Mouse (Mus musculus) small intestine, adult 2 months (tissue): ENCODE measurements at regions not wholly inside any gene's neighbourhood (a gene's known extent, or its start where the extent isn't known, plus 50 kb on each side); places are given as distances from the start of the nearest gene placed in this dataset.

Experiments
- CTCF ChIP-seq: fragments of 200-500 bp; IDR thresholded peaks from 2 replicates; pipeline ENCODE4 v1.5.1; 2012; ENCODE audit warnings: low read depth, mild to moderate bottlenecking, control low read depth, inconsistent platforms, low read length, moderate library complexity, mixed read lengths; ENCODE audit not compliant: insufficient replicate concordance, insufficient read length; ENCODE audit errors: extremely low read depth
- POLR2A ChIP-seq: fragments of 200-500 bp; IDR thresholded peaks from 2 replicates; pipeline ENCODE4 v1.6.1; 2012; ENCODE audit warnings: low read depth, mild to moderate bottlenecking, control low read depth, inconsistent platforms, low read length, moderate library complexity

DNA sequence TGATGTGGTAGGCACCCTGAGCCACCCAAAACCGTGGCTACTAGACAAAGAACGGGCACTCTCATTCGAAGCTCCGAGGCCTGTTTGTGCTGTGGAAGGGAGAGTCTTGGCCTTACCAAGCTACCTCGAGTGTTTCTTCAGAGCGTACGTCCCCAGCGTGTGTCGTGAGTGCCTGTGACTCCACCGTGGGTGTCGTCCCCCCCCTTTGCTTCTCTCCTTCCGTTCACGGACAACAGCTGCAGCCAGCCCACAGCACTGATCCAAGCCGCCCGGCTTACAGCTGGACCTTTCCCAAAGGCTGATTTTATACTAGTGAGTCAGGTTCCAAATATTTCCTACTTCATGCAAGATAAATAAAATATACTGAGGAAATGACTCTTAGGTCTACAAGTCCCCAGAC, 249.8 kb downstream of the Satb1 start:
- no peak for TF ChIP-seq CTCF
- no peak for TF ChIP-seq POLR2A
